Mouse (Mus musculus) intestine, embryonic 15.5 days (tissue): Measurements from ENCODE around the gene Adora1. TPM values are rescaled to one million over a fixed set of nuclear protein-coding genes. Genes with fewer than 3 reads are reported as not detected.
A peak's percentile ranks its signal among the peaks of the same experiment; 100 is the strongest.

Experiments used
- ATAC-seq: fragments of 200-750 bp; cut with Nextera tagmentation; 2 replicates; pipeline ENCODE4 v1.8.0; 2017; ENCODE audit warnings: moderate TSS enrichment, moderate library complexity
- H3K27ac ChIP-seq: fragments of 300-500 bp; sonication (generic); 2 replicates; pipeline ENCODE4 v1.5.1; 2015; ENCODE audit warnings: mild to moderate bottlenecking, inconsistent platforms
- H3K27me3 ChIP-seq: fragments of 300-500 bp; sonication (generic); replicated peaks from 2 replicates; pipeline ENCODE4 v1.6.1; 2015; ENCODE audit warnings: inconsistent platforms
- H3K36me3 ChIP-seq: fragments of 300-500 bp; sonication (generic); 2 replicates; pipeline ENCODE4 v1.6.1; 2015; ENCODE audit warnings: inconsistent platforms
- H3K4me1 ChIP-seq: fragments of 300-500 bp; sonication (generic); replicated peaks from 2 replicates; pipeline ENCODE4 v1.6.1; 2015; ENCODE audit warnings: inconsistent platforms
- H3K4me2 ChIP-seq: fragments of 300-500 bp; sonication (generic); replicated peaks from 2 replicates; pipeline ENCODE4 v1.6.1; 2015; ENCODE audit warnings: mild to moderate bottlenecking, inconsistent platforms
- H3K4me3 ChIP-seq: fragments of 300-500 bp; sonication (generic); replicated peaks from 2 replicates; pipeline ENCODE4 v1.5.1; 2015; ENCODE audit warnings: inconsistent platforms
- H3K9ac ChIP-seq: fragments of 300-500 bp; sonication (generic); 2 replicates; pipeline ENCODE4 v1.6.1; 2015; ENCODE audit warnings: inconsistent platforms
- H3K9me3 ChIP-seq: fragments of 300-500 bp; sonication (generic); 2 replicates; pipeline ENCODE4 v1.6.1; 2016; ENCODE audit warnings: inconsistent platforms
- WGBS: fragments of 180-500 bp; shearing (Covaris S2); methylation state at CpG from one replicate; pipeline ENCODE4 v1.1.7; 2015; 5-methylcytosine and 5-hydroxymethylcytosine counted together
- polyA plus RNA-seq: library from polyadenylated mRNA; unstranded; fragments of >200 nt; fragmentation: Nextera tagmentation; extraction: Ambion mirVana; gene quantifications from 2 replicates; pipeline ENCODE4 v1.2.1, GENCODE M21; 2015

Adora1 gene
- polyA plus RNA-seq, 1 experiment from 2014 or later, result 4.0 TPM

- Histone ChIP-seq H3K9me3 (no peaks in the 10 kb centered on the region), H3K4me1 (0 out of 2 replicates have a peak, but pooled peaks cover 4% of the 10 kb centered on the region), H3K27ac (no peak overlapping the region), H3K4me3 (no peak overlapping the region), H3K36me3 (no peaks in the 10 kb centered on the region), H3K4me2 (no peak overlapping the region), H3K9ac (no peak overlapping the region), H3K27me3 (no peaks in the 10 kb centered on the region)
- no peak for ATAC-seq
- WGBS, result 63% methylated on average over 7 of the region's 7 CpGs
These were observed 62.1 kb downstream of the Adora1 start for GRCm38 (mm10) chr1:134173081-134173480.

- Histone ChIP-seq H3K27ac (no peak overlapping the region), H3K36me3 (no peaks in the 10 kb centered on the region), H3K4me2 (no peak overlapping the region), H3K9me3 (no peaks in the 10 kb centered on the region), H3K27me3 (no peaks in the 10 kb centered on the region), H3K4me3 (no peak overlapping the region), H3K4me1 (0 out of 2 replicates have a peak, but pooled peaks cover 4% of the 10 kb centered on the region), H3K9ac (no peak overlapping the region)
- no peak for ATAC-seq
- 86% methylated on average over 8 of the region's 8 CpGs for WGBS
These were observed 66.1 kb downstream of the Adora1 start for GRCm38 (mm10) chr1:134168985-134169697.

GRCm38 (mm10) chr1:134168567-134168966 lies 66.7 kb downstream of the Adora1 start:
- Histone ChIP-seq H3K9ac (no peak overlapping the region), H3K4me1 (0 out of 2 replicates have a peak, but pooled peaks cover 4% of the 10 kb centered on the region), H3K27me3 (no peaks in the 10 kb centered on the region), H3K4me2 (no peak overlapping the region), H3K27ac (no peak overlapping the region), H3K36me3 (no peaks in the 10 kb centered on the region), H3K4me3 (no peak overlapping the region), H3K9me3 (no peaks in the 10 kb centered on the region)
- 66% methylated on average over 3 of the region's 3 CpGs for WGBS
- ATAC-seq, result peak; percentile 91

GRCm38 (mm10) chr1:134167416-134168305 lies 67.6 kb downstream of the Adora1 start:
- no peak for ATAC-seq
- Histone ChIP-seq H3K9me3 (no peaks in the 10 kb centered on the region), H3K27me3 (no peaks in the 10 kb centered on the region), H3K9ac (no peak overlapping the region), H3K4me3 (no peak overlapping the region), H3K27ac (no peak overlapping the region), H3K36me3 (no peaks in the 10 kb centered on the region), H3K4me2 (no peak overlapping the region), H3K4me1 (0 out of 2 replicates have a peak, but pooled peaks cover 4% of the 10 kb centered on the region)
- 60% methylated on average over 14 of the region's 14 CpGs for WGBS

GRCm38 (mm10) chr1:134166547-134166946 lies 68.7 kb downstream of the Adora1 start:
- WGBS, result 92% methylated on average over 3 of the region's 3 CpGs
- H3K9me3 ChIP-seq, result no peaks in the 10 kb centered on the region
- H3K4me1 ChIP-seq, result 0 out of 2 replicates have a peak, but pooled peaks cover 4% of the 10 kb centered on the region
- H3K27ac ChIP-seq, result no peak overlapping the region
- H3K36me3 ChIP-seq, result no peaks in the 10 kb centered on the region
- no peaks in the 10 kb centered on the region for H3K27me3 ChIP-seq
- no peak overlapping the region for H3K9ac ChIP-seq
- no peak for ATAC-seq
- H3K4me3 ChIP-seq, result no peak overlapping the region
- no peak overlapping the region for H3K4me2 ChIP-seq

- no peak for ATAC-seq
These were observed 70.8 kb downstream of the Adora1 start for GRCm38 (mm10) chr1:134164454-134164853.

GRCm38 (mm10) chr1:134163476-134163875 lies 71.8 kb downstream of the Adora1 start:
- H3K36me3 ChIP-seq, result no peaks in the 10 kb centered on the region

More at GRCm38 (mm10) chr1:134164454-134164853, 70.8 kb downstream of the Adora1 start:
- Histone ChIP-seq H3K9me3 (no peaks in the 10 kb centered on the region), H3K4me2 (no peak overlapping the region), H3K9ac (no peak overlapping the region), H3K4me1 (0 out of 2 replicates have a peak, but pooled peaks cover 4% of the 10 kb centered on the region), H3K27ac (no peak overlapping the region), H3K27me3 (no peaks in the 10 kb centered on the region), H3K36me3 (no peaks in the 10 kb centered on the region), H3K4me3 (no peak overlapping the region)
- 64% methylated on average over 4 of the region's 4 CpGs for WGBS

GRCm38 (mm10) chr1:134162510-134163225 lies 72.6 kb downstream of the Adora1 start:
- Histone ChIP-seq H3K9me3 (no peaks in the 10 kb centered on the region), H3K9ac (no peak overlapping the region), H3K27me3 (no peaks in the 10 kb centered on the region), H3K4me3 (no peak overlapping the region), H3K4me1 (no peaks in the 10 kb centered on the region), H3K27ac (no peak overlapping the region), H3K36me3 (no peaks in the 10 kb centered on the region), H3K4me2 (no peak overlapping the region)
- WGBS, result 86% methylated on average over 6 of the region's 6 CpGs
- ATAC-seq, result no peak

More at GRCm38 (mm10) chr1:134163476-134163875, 71.8 kb downstream of the Adora1 start:
- ATAC-seq, result 0 out of 2 replicates have a peak, but pooled peaks have one; percentile 41
- Histone ChIP-seq H3K9ac (no peak overlapping the region), H3K4me2 (no peak overlapping the region), H3K4me3 (no peak overlapping the region), H3K4me1 (no peaks in the 10 kb centered on the region), H3K27ac (no peak overlapping the region), H3K9me3 (no peaks in the 10 kb centered on the region), H3K27me3 (no peaks in the 10 kb centered on the region)
- 77% methylated on average over 7 of the region's 7 CpGs for WGBS

GRCm38 (mm10) chr1:134161399-134161798 lies 73.8 kb downstream of the Adora1 start:
- Histone ChIP-seq H3K4me2 (no peak overlapping the region), H3K9me3 (no peaks in the 10 kb centered on the region), H3K27ac (no peak overlapping the region), H3K27me3 (no peaks in the 10 kb centered on the region), H3K4me1 (no peaks in the 10 kb centered on the region), H3K9ac (no peak overlapping the region), H3K36me3 (no peaks in the 10 kb centered on the region), H3K4me3 (no peak overlapping the region)
- ATAC-seq, result no peak
- WGBS, result 78% methylated on average over 6 of the region's 6 CpGs

- ATAC-seq, result no peak
- Histone ChIP-seq H3K36me3 (no peaks in the 10 kb centered on the region), H3K4me1 (no peaks in the 10 kb centered on the region), H3K27ac (no peak overlapping the region), H3K4me2 (no peak overlapping the region), H3K4me3 (no peak overlapping the region), H3K9me3 (no peaks in the 10 kb centered on the region), H3K27me3 (no peaks in the 10 kb centered on the region), H3K9ac (no peak overlapping the region)
- WGBS, result 86% methylated on average over 3 of the region's 3 CpGs
These were observed 74.8 kb downstream of the Adora1 start for GRCm38 (mm10) chr1:134160404-134160803.

- H3K9me3 ChIP-seq, result no peaks in the 10 kb centered on the region
- H3K36me3 ChIP-seq, result no peaks in the 10 kb centered on the region
- no peaks in the 10 kb centered on the region for H3K4me1 ChIP-seq
- H3K4me2 ChIP-seq, result no peak overlapping the region
- H3K9ac ChIP-seq, result no peak overlapping the region
- no peak overlapping the region for H3K27ac ChIP-seq
- no peak for ATAC-seq
- H3K27me3 ChIP-seq, result no peaks in the 10 kb centered on the region
- H3K4me3 ChIP-seq, result no peak overlapping the region
- 54% methylated on average over 3 of the region's 3 CpGs for WGBS
These were observed 80.6 kb downstream of the Adora1 start for GRCm38 (mm10) chr1:134154655-134155054.

GRCm38 (mm10) chr1:134154121-134154520 lies 81.1 kb downstream of the Adora1 start:
- Histone ChIP-seq H3K36me3 (no peaks in the 10 kb centered on the region), H3K4me3 (no peak overlapping the region), H3K9ac (no peak overlapping the region), H3K4me1 (no peaks in the 10 kb centered on the region), H3K27ac (no peak overlapping the region), H3K9me3 (no peaks in the 10 kb centered on the region), H3K27me3 (no peaks in the 10 kb centered on the region), H3K4me2 (no peak overlapping the region)
- 83% methylated on average over 3 of the region's 3 CpGs for WGBS
- ATAC-seq, result no peak
